Mouse (Mus musculus) CD4-positive, CD25-positive, alpha-beta regulatory T cell (primary cell): ENCODE results near the gene Rrm2. TPM values are rescaled to one million over a fixed set of nuclear protein-coding genes. Genes with fewer than 3 reads are reported as not detected.

Source experiments
- polyA plus RNA-seq: library from polyadenylated mRNA; unstranded; fragments of 100-300 nt; shearing (Covaris generic); gene quantifications from one replicate; pipeline ENCODE4 v1.2.1, GENCODE M21; 2017

Gene Rrm2
- 17.5 TPM for polyA plus RNA-seq

GRCm38 (mm10) chr12:24707954-24708823 lies at the start of gene Rrm2:
Rrm2 (plus strand) TSS chr12:24708241.

GRCm38 (mm10) chr12:24681286-24682023 lies 26.6 kb upstream of the Rrm2 start, which contains the start of gene Cys1:
Cys1 (minus strand) TSS chr12:24681813.

Other genes with a start within 250 kb of the Rrm2 start
- gene Taf1b, start 209.9 kb upstream of the Rrm2 start, polyA plus RNA-seq, result 69.5 TPM
- 6.7 TPM for gene Grhl1, start 136.0 kb upstream of the Rrm2 start, polyA plus RNA-seq
- gene Klf11, start 57.0 kb upstream of the Rrm2 start, polyA plus RNA-seq, result 7.7 TPM
- not detected for gene Cys1, start 26.4 kb upstream of the Rrm2 start, polyA plus RNA-seq
- 0.31 TPM for gene Mboat2, start 122.6 kb downstream of the Rrm2 start, polyA plus RNA-seq